Mouse (Mus musculus) hindbrain, postnatal 0 days (tissue): ENCODE measurements around the gene Gm10972. TPM values are rescaled to one million over a fixed set of nuclear protein-coding genes. Genes with fewer than 3 reads are reported as not detected.

Source experiments
- polyA plus RNA-seq: library from polyadenylated mRNA; unstranded; fragments of >200 nt; fragmentation: Nextera tagmentation; extraction: Ambion mirVana; gene quantifications from 2 replicates; pipeline ENCODE4 v1.2.1, GENCODE M21; 2015
- total RNA-seq: library from RNA; depleted of rRNA; stranded (reverse); fragments of >200 nt; gene quantifications from 2 replicates; pipeline ENCODE4 v1.2.3, GENCODE M21; 2014; rRNA removed

Gene Gm10972
- total and polyA plus RNA-seq, 2 experiments from 2014 or later = not detected

Other genes with a start within 250 kb of the Gm10972 start
- gene Lingo4, start 244.6 kb upstream of the Gm10972 start, total RNA-seq = 3.7 and 3.9 TPM in 2 replicates
- 2.1 and 2.5 TPM in 2 replicates for gene Lingo4, start 244.6 kb upstream of the Gm10972 start, polyA plus RNA-seq
- 11.8 and 13.7 TPM in 2 replicates for gene Tdrkh, start 229.8 kb upstream of the Gm10972 start, total RNA-seq
- 46.8 and 48.6 TPM in 2 replicates for gene Tdrkh, start 229.8 kb upstream of the Gm10972 start, polyA plus RNA-seq
- 45.8 and 49.2 TPM in 2 replicates for gene Mrpl9, start 199.8 kb upstream of the Gm10972 start, total RNA-seq
- gene Mrpl9, start 199.8 kb upstream of the Gm10972 start, polyA plus RNA-seq = 61.7 and 63.8 TPM in 2 replicates
- not detected in 2 replicates for gene Oaz3, start 199.2 kb upstream of the Gm10972 start, total RNA-seq
- gene Oaz3, start 199.2 kb upstream of the Gm10972 start, polyA plus RNA-seq = 0.60 and 1.2 TPM in 2 replicates
- gene Celf3, start 164.8 kb upstream of the Gm10972 start, total RNA-seq = 156 and 184 TPM in 2 replicates
- 158 and 171 TPM in 2 replicates for gene Celf3, start 164.8 kb upstream of the Gm10972 start, polyA plus RNA-seq
- gene Riiad1, start 162.8 kb upstream of the Gm10972 start, total RNA-seq = 2.3 and 4.1 TPM in 2 replicates
- gene Riiad1, start 162.8 kb upstream of the Gm10972 start, polyA plus RNA-seq = 15.7 and 18.3 TPM in 2 replicates
- gene Snx27, start 60.4 kb upstream of the Gm10972 start, total RNA-seq = 71.3 and 79.9 TPM in 2 replicates
- 81.7 and 82.1 TPM in 2 replicates for gene Snx27, start 60.4 kb upstream of the Gm10972 start, polyA plus RNA-seq
- 8.4 and 14.7 TPM in 2 replicates for gene Tuft1, start 15.8 kb downstream of the Gm10972 start, total RNA-seq
- gene Tuft1, start 15.8 kb downstream of the Gm10972 start, polyA plus RNA-seq = 6.8 and 7.6 TPM in 2 replicates
- 1.8 TPM in 1 of 2 replicates, not detected in the other for gene Selenbp2, start 50.4 kb downstream of the Gm10972 start, total RNA-seq
- gene Selenbp2, start 50.4 kb downstream of the Gm10972 start, polyA plus RNA-seq = 0.62 and 0.79 TPM in 2 replicates
- gene Cgn, start 143.4 kb downstream of the Gm10972 start, total RNA-seq = 5.8 and 7.7 TPM in 2 replicates
- 9.8 and 10.3 TPM in 2 replicates for gene Cgn, start 143.4 kb downstream of the Gm10972 start, polyA plus RNA-seq
- gene Pogz, start 194.5 kb downstream of the Gm10972 start, total RNA-seq = 38.6 and 42.8 TPM in 2 replicates
- 13.8 and 16.8 TPM in 2 replicates for gene Pogz, start 194.5 kb downstream of the Gm10972 start, polyA plus RNA-seq
- gene Psmb4, start 243.8 kb downstream of the Gm10972 start, total RNA-seq = 288 and 314 TPM in 2 replicates
- 370 and 383 TPM in 2 replicates for gene Psmb4, start 243.8 kb downstream of the Gm10972 start, polyA plus RNA-seq